Mouse (Mus musculus): ENCODE measurements around the gene Syt12. TPM values are rescaled to one million over a fixed set of nuclear protein-coding genes. Genes with fewer than 3 reads are reported as not detected.

Gene Syt12
- polyA plus RNA-seq, 1 experiment from 2014 or later: 1.2 TPM

- no peak for ATAC-seq (replicated peaks; ENCODE audit: insufficient number of reproducible peaks, low FRiP score, low TSS enrichment, low read depth)
- WGBS: 91% methylated on average over 9 of the region's 9 CpGs
- no peak for DNase-seq (ENCODE audit: low spot score)
Observed at GRCm38 (mm10) chr19:4449230-4449629, 28.0 kb downstream of the Syt12 start.

GRCm38 (mm10) chr19:4447445-4447844 lies 29.8 kb downstream of the Syt12 start:
- Histone ChIP-seq H3K4me1 (ENCODE audit: control insufficient read depth, insufficient read depth, low read length) (0 out of 2 replicates have a peak, but pooled peaks cover 2% of the 10 kb centered on the region), H3K4me3 (ENCODE audit: low read depth, low read length) (no peak overlapping the region), H3K27me3 (ENCODE audit: control insufficient read depth, insufficient read depth, low read length) (no peaks in the 10 kb centered on the region), H3K36me3 (replicated peaks; ENCODE audit: control insufficient read depth, insufficient read depth, low read depth, low read length) (no peaks in the 10 kb centered on the region), H3K9me3 (replicated peaks; ENCODE audit: control insufficient read depth, low read length) (no peaks in the 10 kb centered on the region), H3K4me2 (ENCODE audit: low read depth, low read length) (no peak overlapping the region), H3K27ac (replicated peaks; ENCODE audit: low read depth, low read length) (no peak overlapping the region), H3K9ac (replicated peaks; ENCODE audit: low read length) (no peak overlapping the region)
- 84% methylated on average over 9 of the region's 9 CpGs for WGBS
- DNase-seq (ENCODE audit: low spot score) (no peak), ATAC-seq (replicated peaks; ENCODE audit: insufficient number of reproducible peaks, low FRiP score, low TSS enrichment, low read depth) (no peak)

More at GRCm38 (mm10) chr19:4449230-4449629, 28.0 kb downstream of the Syt12 start:
- no peak overlapping the region for H3K27ac ChIP-seq (replicated peaks; ENCODE audit: low read depth, low read length)
- H3K36me3 ChIP-seq (replicated peaks; ENCODE audit: control insufficient read depth, insufficient read depth, low read depth, low read length): no peaks in the 10 kb centered on the region
- H3K9me3 ChIP-seq (replicated peaks; ENCODE audit: control insufficient read depth, low read length): no peaks in the 10 kb centered on the region
- 0 out of 2 replicates have a peak, but pooled peaks cover 2% of the 10 kb centered on the region for H3K4me1 ChIP-seq (ENCODE audit: control insufficient read depth, insufficient read depth, low read length)
- H3K4me2 ChIP-seq (ENCODE audit: low read depth, low read length): no peak overlapping the region
- H3K27me3 ChIP-seq (ENCODE audit: control insufficient read depth, insufficient read depth, low read length): no peaks in the 10 kb centered on the region
- no peak overlapping the region for H3K9ac ChIP-seq (replicated peaks; ENCODE audit: low read length)
- H3K4me3 ChIP-seq (ENCODE audit: low read depth, low read length): no peak overlapping the region

- no peak overlapping the region for H3K9ac ChIP-seq (replicated peaks; ENCODE audit: low read length)
Observed at GRCm38 (mm10) chr19:4446661-4447420, 30.4 kb downstream of the Syt12 start.

DNA sequence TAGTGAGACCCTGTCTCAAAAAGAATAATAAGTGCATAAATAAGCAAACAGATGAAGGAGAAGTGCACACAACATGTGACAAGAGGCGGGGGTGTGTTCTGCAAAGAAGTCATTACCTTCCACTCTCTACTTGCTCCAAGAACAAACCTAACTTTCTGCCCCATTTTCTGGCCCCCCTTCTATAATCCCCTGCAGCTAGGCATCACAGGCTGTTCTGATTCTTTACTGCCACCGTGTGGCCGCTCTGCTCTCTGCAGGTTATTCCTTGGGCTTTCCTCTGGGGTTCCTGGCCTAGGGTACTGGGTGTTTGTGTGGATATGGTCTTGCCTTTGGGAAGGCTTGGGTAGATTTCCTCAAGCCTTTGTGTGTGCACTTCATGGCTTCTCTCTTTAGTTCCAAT lies 34.8 kb downstream of the Syt12 start:
- no peak overlapping the region for H3K4me3 ChIP-seq (ENCODE audit: low read depth, low read length)
- no peak overlapping the region for H3K4me2 ChIP-seq (ENCODE audit: low read depth, low read length)
- no peak overlapping the region for H3K9ac ChIP-seq (replicated peaks; ENCODE audit: low read length)
- ATAC-seq (replicated peaks; ENCODE audit: insufficient number of reproducible peaks, low FRiP score, low TSS enrichment, low read depth) (no peak), DNase-seq (ENCODE audit: low spot score) (peak; percentile 84)
- H3K27me3 ChIP-seq (ENCODE audit: control insufficient read depth, insufficient read depth, low read length): no peaks in the 10 kb centered on the region
- H3K36me3 ChIP-seq (replicated peaks; ENCODE audit: control insufficient read depth, insufficient read depth, low read depth, low read length): no peaks in the 10 kb centered on the region
- H3K27ac ChIP-seq (replicated peaks; ENCODE audit: low read depth, low read length): no peak overlapping the region
- WGBS: 10% methylated on average over 3 of the region's 3 CpGs
- no peaks in the 10 kb centered on the region for H3K9me3 ChIP-seq (replicated peaks; ENCODE audit: control insufficient read depth, low read length)
- H3K4me1 ChIP-seq (ENCODE audit: control insufficient read depth, insufficient read depth, low read length): peaks cover 5% of the 10 kb centered on the region; the same call in 1 of the 2 replicates

More at GRCm38 (mm10) chr19:4446661-4447420, 30.4 kb downstream of the Syt12 start:
- Histone ChIP-seq H3K27ac (replicated peaks; ENCODE audit: low read depth, low read length) (no peak overlapping the region), H3K4me1 (ENCODE audit: control insufficient read depth, insufficient read depth, low read length) (0 out of 2 replicates have a peak, but pooled peaks cover under 1% of the 10 kb centered on the region), H3K4me3 (ENCODE audit: low read depth, low read length) (no peak overlapping the region), H3K9me3 (replicated peaks; ENCODE audit: control insufficient read depth, low read length) (no peaks in the 10 kb centered on the region), H3K27me3 (ENCODE audit: control insufficient read depth, insufficient read depth, low read length) (no peaks in the 10 kb centered on the region), H3K4me2 (ENCODE audit: low read depth, low read length) (no peak overlapping the region), H3K36me3 (replicated peaks; ENCODE audit: control insufficient read depth, insufficient read depth, low read depth, low read length) (no peaks in the 10 kb centered on the region)
- no peak for ATAC-seq (replicated peaks; ENCODE audit: insufficient number of reproducible peaks, low FRiP score, low TSS enrichment, low read depth)
- 90% methylated on average over 8 of the region's 8 CpGs for WGBS
- DNase-seq (ENCODE audit: low spot score): no peak

GRCm38 (mm10) chr19:4441621-4442161 lies 35.6 kb downstream of the Syt12 start:
- Histone ChIP-seq H3K9me3 (replicated peaks; ENCODE audit: control insufficient read depth, low read length) (no peaks in the 10 kb centered on the region), H3K4me3 (ENCODE audit: low read depth, low read length) (no peak overlapping the region), H3K27ac (replicated peaks; ENCODE audit: low read depth, low read length) (peak overlapping the region; percentile 28; the same call in 1 of the 2 replicates), H3K4me2 (ENCODE audit: low read depth, low read length) (no peak overlapping the region), H3K9ac (replicated peaks; ENCODE audit: low read length) (no peak overlapping the region), H3K4me1 (ENCODE audit: control insufficient read depth, insufficient read depth, low read length) (peaks cover 5% of the 10 kb centered on the region; the same call in 1 of the 2 replicates), H3K36me3 (replicated peaks; ENCODE audit: control insufficient read depth, insufficient read depth, low read depth, low read length) (no peaks in the 10 kb centered on the region), H3K27me3 (ENCODE audit: control insufficient read depth, insufficient read depth, low read length) (no peaks in the 10 kb centered on the region)
- WGBS: 17% methylated on average over 10 of the region's 10 CpGs
- 0 out of 2 replicates have a peak, but pooled peaks have one; percentile 12 for ATAC-seq (replicated peaks; ENCODE audit: insufficient number of reproducible peaks, low FRiP score, low TSS enrichment, low read depth)
- peak; percentile 45 for DNase-seq (ENCODE audit: low spot score)

DNA sequence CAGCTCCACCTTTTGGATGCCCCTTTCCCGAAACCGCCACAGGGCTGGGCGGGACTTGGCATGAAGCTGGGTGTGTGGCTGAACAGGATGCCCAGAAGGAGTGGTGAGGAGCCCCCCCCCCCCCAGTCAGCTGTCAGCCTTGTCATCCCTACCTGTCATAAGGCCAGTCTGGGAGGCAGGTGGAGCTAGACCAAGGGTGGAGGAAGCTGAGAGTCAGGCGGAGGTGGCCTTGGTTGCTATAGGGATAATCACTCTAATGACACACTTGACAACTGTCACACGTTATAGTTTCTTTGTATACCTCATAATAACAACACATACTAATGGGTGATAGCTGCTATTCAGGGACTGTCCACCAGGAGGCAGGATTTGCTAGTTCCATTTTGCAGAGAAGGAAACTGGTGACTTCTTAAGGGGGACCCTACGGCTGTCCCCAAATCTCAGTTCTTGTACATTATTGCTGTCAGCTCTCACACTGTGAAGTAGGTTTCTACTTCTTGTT lies 36.1 kb downstream of the Syt12 start:
- Histone ChIP-seq H3K4me1 (ENCODE audit: control insufficient read depth, insufficient read depth, low read length) (peaks cover 5% of the 10 kb centered on the region; the same call in 1 of the 2 replicates), H3K4me2 (ENCODE audit: low read depth, low read length) (no peak overlapping the region), H3K9me3 (replicated peaks; ENCODE audit: control insufficient read depth, low read length) (no peaks in the 10 kb centered on the region), H3K27me3 (ENCODE audit: control insufficient read depth, insufficient read depth, low read length) (no peaks in the 10 kb centered on the region), H3K4me3 (ENCODE audit: low read depth, low read length) (no peak overlapping the region), H3K36me3 (replicated peaks; ENCODE audit: control insufficient read depth, insufficient read depth, low read depth, low read length) (no peaks in the 10 kb centered on the region), H3K27ac (replicated peaks; ENCODE audit: low read depth, low read length) (no peak overlapping the region), H3K9ac (replicated peaks; ENCODE audit: low read length) (no peak overlapping the region)
- peak; percentile 74 for DNase-seq (ENCODE audit: low spot score)
- no peak for ATAC-seq (replicated peaks; ENCODE audit: insufficient number of reproducible peaks, low FRiP score, low TSS enrichment, low read depth)
- 26% methylated on average over 6 of the region's 6 CpGs for WGBS

DNA sequence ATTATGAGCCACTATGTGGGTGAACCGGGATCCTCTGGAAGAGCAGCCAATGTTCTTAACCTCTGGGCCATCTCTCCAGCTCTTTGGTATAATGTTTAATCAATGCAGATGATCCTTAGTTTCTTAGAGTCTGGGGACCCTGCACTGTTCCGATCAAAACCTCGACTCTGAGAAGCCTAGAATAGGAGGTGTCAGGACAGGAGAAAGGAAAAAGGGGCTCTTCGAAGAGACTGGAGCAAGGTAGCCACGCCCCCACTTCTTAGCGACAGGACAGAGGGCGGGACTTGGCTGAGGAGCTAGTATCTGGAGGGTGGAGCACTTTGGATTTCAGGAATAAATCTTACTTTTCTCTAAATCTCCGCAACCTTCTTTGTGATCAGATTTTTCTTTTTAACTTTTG lies 37.0 kb downstream of the Syt12 start:
- DNase-seq (ENCODE audit: low spot score): peak; percentile 55
- Histone ChIP-seq H3K4me2 (ENCODE audit: low read depth, low read length) (no peak overlapping the region; the same call in 1 of the 2 replicates), H3K36me3 (replicated peaks; ENCODE audit: control insufficient read depth, insufficient read depth, low read depth, low read length) (no peaks in the 10 kb centered on the region), H3K27ac (replicated peaks; ENCODE audit: low read depth, low read length) (no peak overlapping the region), H3K4me3 (ENCODE audit: low read depth, low read length) (no peak overlapping the region), H3K9ac (replicated peaks; ENCODE audit: low read length) (no peak overlapping the region), H3K9me3 (replicated peaks; ENCODE audit: control insufficient read depth, low read length) (no peaks in the 10 kb centered on the region), H3K27me3 (ENCODE audit: control insufficient read depth, insufficient read depth, low read length) (no peaks in the 10 kb centered on the region), H3K4me1 (ENCODE audit: control insufficient read depth, insufficient read depth, low read length) (peaks cover 5% of the 10 kb centered on the region; the same call in 1 of the 2 replicates)
- 12% methylated on average over 8 of the region's 8 CpGs for WGBS
- ATAC-seq (replicated peaks; ENCODE audit: insufficient number of reproducible peaks, low FRiP score, low TSS enrichment, low read depth): no peak

All from embryonic facial prominence, embryonic 11.5 days (tissue).